Mouse (Mus musculus) liver, embryonic 14.5 days (tissue): ENCODE measurements around the gene Snrk. TPM values are rescaled to one million over a fixed set of nuclear protein-coding genes. Genes with fewer than 3 reads are reported as not detected.

Experiments
- ATAC-seq: fragments of 200-750 bp; cut with Nextera tagmentation; 2 replicates; pipeline ENCODE4 v1.8.0; 2017; ENCODE audit warnings: moderate number of reproducible peaks, mild to moderate bottlenecking, moderate library complexity; ENCODE audit not compliant: insufficient read depth
- DNase-seq, 3 experiments: peaks; one replicate each; pipeline ENCODE4 v3.0.0-alpha.2; 2012 to 2013; ENCODE audit warnings: low read depth in 3 of 3, low spot score in 3 of 3
- H3K27ac ChIP-seq: fragments of 300-500 bp; sonication (generic); 2 replicates; pipeline ENCODE4 v1.5.1; 2014; ENCODE audit warnings: moderate library complexity, mild to moderate bottlenecking, control low read depth, inconsistent platforms
- H3K27me3 ChIP-seq: fragments of 300-500 bp; sonication (generic); 2 replicates; pipeline ENCODE4 v1.6.1; 2014; ENCODE audit warnings: mild to moderate bottlenecking, low read length, moderate library complexity; ENCODE audit not compliant: control insufficient read depth, insufficient read depth
- H3K36me3 ChIP-seq: fragments of 300-500 bp; sonication (generic); replicated peaks from 2 replicates; pipeline ENCODE4 v1.6.1; 2014; ENCODE audit warnings: low read depth; ENCODE audit not compliant: control insufficient read depth, insufficient read depth
- H3K4me1 ChIP-seq, 2 experiments: fragments of 200-500 bp in 1 of 2; fragments of 300-500 bp in 1 of 2; sonication (generic) in 1 of 2; replicated peaks; 2 replicates each; pipeline ENCODE4 v1.6.1; 2012 to 2014; ENCODE audit warnings: antibody characterized with exemption in 1 of 2, inconsistent platforms in 1 of 2, low read length in 1 of 2; ENCODE audit not compliant: control insufficient read depth in 2 of 2, insufficient read depth in 2 of 2
- H3K4me2 ChIP-seq: fragments of 300-500 bp; sonication (generic); 2 replicates; pipeline ENCODE4 v1.6.1; 2014; ENCODE audit warnings: low read depth, mild to moderate bottlenecking, control low read depth, moderate library complexity
- H3K4me3 ChIP-seq, 2 experiments: fragments of 200-500 bp in 1 of 2; fragments of 300-500 bp in 1 of 2; sonication (generic) in 1 of 2; 2 replicates each; pipeline ENCODE4 v1.5.1; 2012 to 2014; ENCODE audit warnings: low read depth in 2 of 2, low read length in 2 of 2, mild to moderate bottlenecking in 2 of 2, control low read depth in 1 of 2, inconsistent platforms in 1 of 2, moderate library complexity in 1 of 2; ENCODE audit not compliant: insufficient read depth in 1 of 2
- H3K9ac ChIP-seq: fragments of 300-500 bp; sonication (generic); replicated peaks from 2 replicates; pipeline ENCODE4 v1.6.1; 2014; ENCODE audit warnings: mild to moderate bottlenecking, control low read depth, moderate library complexity
- H3K9me3 ChIP-seq: fragments of 300-500 bp; sonication (generic); 2 replicates; pipeline ENCODE4 v1.6.1; 2016; ENCODE audit warnings: low read length, mixed read lengths; ENCODE audit not compliant: control insufficient read depth
- CTCF ChIP-seq: IDR thresholded peaks from 2 replicates; pipeline ENCODE4 v1.5.1; 2016; ENCODE audit warnings: antibody characterized with exemption, low read depth, control low read depth
- EP300 ChIP-seq: IDR thresholded peaks from 2 replicates; pipeline ENCODE4 v1.6.1; 2016; ENCODE audit warnings: antibody characterized with exemption, low read depth
- WGBS: fragments of 180-500 bp; shearing (Covaris S2); extraction: QIAGEN DNeasy Blood & Tissue Kit; methylation state at CpG from one replicate; pipeline ENCODE4 v1.1.7; 2014; ENCODE audit not compliant: insufficient replicate concordance; 5-methylcytosine and 5-hydroxymethylcytosine counted together
- polyA plus RNA-seq, 2 experiments: library from polyadenylated mRNA; depleted of rRNA in 1 of 2; stranded (reverse) in 1 of 2; unstranded in 1 of 2; fragments of >200 nt; fragmentation: Nextera tagmentation in 1 of 2; extraction: Ambion mirVana in 1 of 2; gene quantifications; 2 replicates each; pipeline versions ENCODE4 v1.2.1 to v1.2.3; 2012 to 2014

Snrk gene
- polyA plus RNA-seq, 2 experiments = 10.4 to 12.9 TPM

- no peaks in the 10 kb centered on the region for H3K4me1 ChIP-seq
- no peak for TF ChIP-seq EP300
- TF ChIP-seq CTCF = no peak
- DNase-seq = no peak
- H3K4me2 ChIP-seq = no peak overlapping the region
- WGBS = 52% methylated on average over 7 of the region's 7 CpGs
- H3K9ac ChIP-seq = no peak overlapping the region
- H3K36me3 ChIP-seq = no peaks in the 10 kb centered on the region
- H3K9me3 ChIP-seq = no peaks in the 10 kb centered on the region
- H3K27me3 ChIP-seq = no peaks in the 10 kb centered on the region
- H3K27ac ChIP-seq = no peak overlapping the region
- H3K4me3 ChIP-seq = no peak overlapping the region
- no peak for ATAC-seq
These were observed 100.0 kb downstream of the Snrk start for GRCm38 (mm10) chr9:122216945-122217529.

Other genes starting within 250 kb of the Snrk start
- gene Ackr2, start 218.9 kb upstream of the Snrk start, polyA plus RNA-seq (2012; rRNA removed) = 0.07 and 0.08 TPM in 2 replicates
- gene Ackr2, start 218.9 kb upstream of the Snrk start, polyA plus RNA-seq (2014; fragmentation: Nextera tagmentation; extraction: Ambion mirVana) = 0.20 and 0.37 TPM in 2 replicates
- gene Cyp8b1, start 201.0 kb upstream of the Snrk start, polyA plus RNA-seq (2012; rRNA removed) = 0.67 and 0.74 TPM in 2 replicates
- 1.5 and 1.8 TPM in 2 replicates for gene Cyp8b1, start 201.0 kb upstream of the Snrk start, polyA plus RNA-seq (2014; fragmentation: Nextera tagmentation; extraction: Ambion mirVana)
- 0.08 and 0.14 TPM in 2 replicates for gene Fam198a, start 166.3 kb upstream of the Snrk start, polyA plus RNA-seq (2012; rRNA removed)
- gene Fam198a, start 166.3 kb upstream of the Snrk start, polyA plus RNA-seq (2014; fragmentation: Nextera tagmentation; extraction: Ambion mirVana) = 0.10 and 0.13 TPM in 2 replicates
- gene Pomgnt2, start 120.2 kb upstream of the Snrk start, polyA plus RNA-seq (2012; rRNA removed) = 1.9 and 2.0 TPM in 2 replicates
- 1.7 and 2.2 TPM in 2 replicates for gene Pomgnt2, start 120.2 kb upstream of the Snrk start, polyA plus RNA-seq (2014; fragmentation: Nextera tagmentation; extraction: Ambion mirVana)
- gene Ano10, start 177.2 kb downstream of the Snrk start, polyA plus RNA-seq (2012; rRNA removed) = 6.4 and 6.9 TPM in 2 replicates
- gene Ano10, start 177.2 kb downstream of the Snrk start, polyA plus RNA-seq (2014; fragmentation: Nextera tagmentation; extraction: Ambion mirVana) = 11.2 and 11.4 TPM in 2 replicates
- gene Abhd5, start 234.3 kb downstream of the Snrk start, polyA plus RNA-seq (2012; rRNA removed) = 15.6 and 16.7 TPM in 2 replicates
- gene Abhd5, start 234.3 kb downstream of the Snrk start, polyA plus RNA-seq (2014; fragmentation: Nextera tagmentation; extraction: Ambion mirVana) = 26.0 and 26.1 TPM in 2 replicates